Mouse (Mus musculus) retina, postnatal 7 days (tissue): ENCODE measurements around the gene Ptar1.

Experiments
- DNase-seq: peaks from one replicate; pipeline ENCODE4 v3.0.0-alpha.2; 2012; ENCODE audit warnings: low read depth, low spot score

Ptar1 gene

GRCm38 (mm10) chr19:23758554-23759321 is 71.5 kb downstream of the Ptar1 start, which contains the start of gene Apba1:
Gene Apba1, plus strand, starts transcription at chr19:23758887.
- DNase-seq: peak; percentile 79

DNA sequence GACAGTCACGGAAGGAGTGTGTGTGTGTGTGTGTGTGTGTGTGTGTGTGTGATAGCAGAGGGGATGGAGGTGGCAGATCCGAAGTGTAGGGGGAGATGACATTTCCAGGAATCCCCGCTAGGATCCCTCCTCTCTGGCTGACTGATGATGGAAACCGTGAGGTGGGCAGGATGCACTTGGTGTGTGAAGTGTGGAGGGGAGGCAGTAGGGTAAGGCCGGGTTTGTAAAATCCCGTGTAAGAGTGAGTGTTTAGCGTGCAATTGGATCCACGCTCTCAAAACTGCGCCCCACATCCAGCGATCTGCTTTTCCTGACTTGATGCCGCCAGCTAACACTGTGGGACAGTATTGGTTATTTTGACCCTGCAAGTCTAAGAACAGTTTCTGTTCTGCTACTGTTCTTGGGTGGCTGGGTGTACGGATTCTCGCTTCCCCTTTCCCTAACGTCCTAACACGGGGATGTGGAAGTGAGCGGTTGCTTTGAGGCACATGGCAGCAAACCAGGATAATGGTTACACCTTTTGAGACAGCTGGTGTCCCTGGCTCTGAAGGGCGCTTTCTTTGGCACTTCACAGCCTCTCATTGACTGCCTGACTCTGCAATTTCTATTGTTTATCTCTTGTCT is 72.2 kb downstream of the Ptar1 start:
- no peak for DNase-seq

GRCm38 (mm10) chr19:23763371-23763770 is 76.1 kb downstream of the Ptar1 start:
- no peak for DNase-seq

DNA sequence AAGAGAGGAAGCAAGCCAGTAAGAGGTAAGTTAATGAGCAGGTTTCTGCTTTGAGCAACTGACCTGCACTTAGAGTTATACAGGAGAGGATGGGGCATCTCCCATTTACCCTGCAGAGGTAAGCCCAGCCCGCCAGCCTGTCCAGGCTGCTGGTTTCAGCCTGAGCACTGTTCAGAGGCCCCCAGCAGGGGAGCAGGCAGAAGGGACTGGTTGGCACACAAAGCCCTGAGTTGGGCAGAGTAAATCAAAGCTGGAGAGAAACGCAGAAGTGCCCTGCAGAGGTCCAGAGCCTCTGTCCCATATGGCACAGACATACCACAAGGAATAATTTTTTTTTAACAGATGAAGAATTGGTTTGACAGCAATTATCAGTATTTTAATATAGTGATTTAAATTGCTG is 76.8 kb downstream of the Ptar1 start:
- DNase-seq: no peak

DNA sequence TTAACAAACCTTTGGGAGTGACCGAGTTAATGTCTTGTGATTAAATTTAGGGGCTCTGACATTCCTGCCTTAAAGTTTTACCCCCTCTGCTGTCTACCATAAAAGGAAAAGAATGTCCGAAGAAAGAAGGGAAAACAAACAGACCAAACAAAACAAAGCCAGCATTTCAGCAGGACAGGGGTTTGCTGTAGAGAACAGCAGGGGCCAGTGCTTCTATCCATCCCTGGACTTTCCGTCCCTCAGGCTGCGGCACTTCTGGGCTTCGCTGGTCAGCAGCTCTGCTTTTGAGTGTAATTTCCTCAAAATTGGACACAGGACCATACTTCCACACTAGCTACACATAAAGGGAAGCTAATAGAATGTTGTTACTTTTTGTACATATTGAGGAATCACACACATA is 81.6 kb downstream of the Ptar1 start:
- no peak for DNase-seq

DNA sequence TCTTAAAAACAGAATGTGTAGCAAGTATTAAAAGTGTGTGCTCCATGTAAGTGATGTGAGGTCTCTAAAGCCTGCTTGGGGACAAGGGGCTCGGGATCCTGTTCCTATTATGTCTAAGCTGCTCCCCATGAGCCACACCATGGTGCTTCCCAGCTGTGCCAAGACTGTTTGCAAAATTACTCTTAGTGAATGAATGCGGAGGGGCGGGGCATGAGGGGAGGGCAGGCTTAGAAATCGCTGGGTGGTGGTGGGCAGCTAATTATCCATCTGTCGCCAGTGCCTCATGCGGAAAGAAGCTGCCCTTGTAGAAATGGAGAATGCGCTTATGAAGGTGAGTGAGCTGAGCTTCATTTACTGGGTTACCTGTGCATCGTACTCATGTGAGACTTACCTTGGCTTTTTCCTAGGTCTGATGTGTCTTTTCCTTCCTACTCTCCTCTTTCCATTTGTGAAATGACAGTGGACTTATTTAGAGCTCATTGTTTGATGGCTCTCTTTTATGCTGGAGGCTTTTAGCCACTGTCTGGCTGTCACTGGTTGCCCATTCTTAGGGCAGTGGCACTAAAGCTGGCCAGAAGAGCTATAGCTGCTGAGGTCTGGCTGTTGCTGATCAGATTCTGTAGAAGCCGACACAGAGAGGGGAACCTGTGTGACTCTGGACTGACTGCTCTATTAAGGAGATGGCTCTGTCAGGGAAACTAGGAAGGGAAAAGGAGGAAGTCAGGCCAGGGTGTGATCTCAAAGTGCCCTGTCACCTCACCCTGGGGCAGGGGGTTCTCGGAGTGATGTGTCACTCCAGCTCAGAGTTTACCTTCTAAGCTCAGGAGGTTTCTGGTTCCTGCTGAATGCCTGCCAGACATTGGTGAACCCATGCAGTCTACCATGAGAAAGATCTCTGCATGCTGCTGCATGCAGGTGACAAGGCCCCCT is 83.5 kb downstream of the Ptar1 start:
- DNase-seq: peak; percentile 30

GRCm38 (mm10) chr19:23771971-23772370 is 84.7 kb downstream of the Ptar1 start:
- no peak for DNase-seq

DNA sequence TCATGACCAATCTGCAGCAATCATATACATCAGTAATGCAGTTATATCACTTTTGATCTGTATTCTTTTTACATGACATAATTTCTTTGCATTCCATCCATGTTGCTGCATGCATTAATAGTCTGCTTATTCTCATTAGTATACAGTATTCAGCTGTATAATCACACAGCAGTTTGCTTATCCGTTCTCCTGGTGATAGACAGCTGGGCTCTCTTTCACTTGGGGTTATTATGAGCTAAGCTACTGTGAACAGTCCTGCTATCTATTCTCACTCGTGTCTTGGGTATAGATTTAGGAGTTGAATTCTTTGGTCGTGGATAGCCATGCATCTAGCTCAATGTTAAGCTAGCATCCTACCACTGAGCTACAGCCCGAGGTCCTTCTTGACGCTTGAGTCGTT is 88.1 kb downstream of the Ptar1 start:
- no peak for DNase-seq

- no peak for DNase-seq
Observed at GRCm38 (mm10) chr19:23779130-23779529, 91.9 kb downstream of the Ptar1 start.

DNA sequence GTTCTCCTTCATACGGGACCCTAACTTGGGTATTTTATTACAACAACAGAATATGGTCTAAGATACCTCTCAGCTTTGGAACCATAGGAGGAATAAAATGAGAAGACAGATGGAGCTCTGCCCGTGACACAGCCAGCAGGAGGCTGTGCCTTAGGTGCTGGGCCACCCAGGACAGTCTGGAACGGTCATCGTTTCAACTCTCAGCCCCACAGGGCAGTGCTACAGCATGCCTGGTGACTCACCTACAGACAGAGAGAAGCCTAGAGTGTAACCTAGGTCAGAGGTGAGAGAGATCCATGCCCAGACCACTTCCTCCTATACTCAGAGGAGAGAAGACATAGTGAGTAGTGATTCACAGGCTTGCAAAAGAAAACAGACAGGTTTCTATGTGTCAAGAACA is 92.9 kb downstream of the Ptar1 start:
- DNase-seq: no peak
